Mouse (Mus musculus) CH12.LX (cell line): ENCODE data around the gene Trim41. TPM values are rescaled to one million over a fixed set of nuclear protein-coding genes. Genes with fewer than 3 reads are reported as not detected.

Source experiments
- DNase-seq: peaks from one replicate; pipeline ENCODE4 v3.0.0-alpha.2; 2013; ENCODE audit errors: extremely low read depth
- H3K27ac ChIP-seq: 2 replicates; pipeline ENCODE4 v1.5.1; 2012; ENCODE audit warnings: low read depth, mild to moderate bottlenecking, control low read depth, moderate library complexity; ENCODE audit not compliant: insufficient read depth
- H3K27me3 ChIP-seq: replicated peaks from 2 replicates; pipeline ENCODE3; 2012; ENCODE audit warnings: inconsistent platforms
- H3K36me3 ChIP-seq, 2 experiments: replicated peaks in 1 of 2; 2 replicates each; pipeline versions ENCODE3 to v1.6.1; 2012; ENCODE audit warnings: inconsistent platforms in 1 of 2, low read length in 1 of 2, mild to moderate bottlenecking in 1 of 2, mixed read lengths in 1 of 2, moderate library complexity in 1 of 2; ENCODE audit not compliant: control insufficient read depth in 1 of 2, insufficient read depth in 1 of 2
- H3K4me1 ChIP-seq, 2 experiments: 2 replicates each; pipeline ENCODE4 v1.6.1; 2012; ENCODE audit warnings: inconsistent platforms in 1 of 2, moderate library complexity in 1 of 2; ENCODE audit not compliant: insufficient read depth in 2 of 2, control insufficient read depth in 1 of 2
- H3K4me2 ChIP-seq: 2 replicates; pipeline ENCODE4 v1.6.1; 2012; ENCODE audit warnings: low read depth, mild to moderate bottlenecking, control low read depth; ENCODE audit not compliant: poor library complexity, insufficient read depth, severe bottlenecking
- H3K4me3 ChIP-seq, 3 experiments: fragments of 150-350 bp in 1 of 3; sonication (generic) in 1 of 3; replicated peaks in 1 of 3; 2 replicates each; pipeline versions ENCODE3 to v1.5.1; 2011 to 2012; ENCODE audit warnings: low read depth in 2 of 3, low read length in 2 of 3, mild to moderate bottlenecking in 2 of 3, moderate library complexity in 2 of 3, control low read depth in 1 of 3, improper control_type of control experiment in 1 of 3, inconsistent platforms in 1 of 3, mixed read lengths in 1 of 3; ENCODE audit not compliant: poor library complexity in 1 of 3
- H3K79me2 ChIP-seq: replicated peaks from 2 replicates; pipeline ENCODE4 v1.6.1; 2012; ENCODE audit warnings: mild to moderate bottlenecking, moderate library complexity; ENCODE audit not compliant: control insufficient read depth, poor library complexity, insufficient read depth, severe bottlenecking; ENCODE audit errors: extremely low read depth
- H3K9ac ChIP-seq: 2 replicates; pipeline ENCODE4 v1.6.1; 2012; ENCODE audit warnings: low read depth, mild to moderate bottlenecking, control low read depth, moderate library complexity; ENCODE audit not compliant: insufficient read depth
- H3K9me3 ChIP-seq: replicated peaks from 2 replicates; pipeline ENCODE3; 2012; ENCODE audit warnings: low read length, inconsistent platforms, mixed read lengths
- BHLHE40 ChIP-seq: IDR thresholded peaks from 2 replicates; pipeline ENCODE4 v1.6.1; 2011; ENCODE audit warnings: mild to moderate bottlenecking, low read depth, low read length, improper control_type of control experiment
- CHD1 ChIP-seq: IDR thresholded peaks from 2 replicates; pipeline ENCODE4 v1.6.1; 2012; ENCODE audit warnings: low read depth, low read length, improper control_type of control experiment, inconsistent platforms
- CHD2 ChIP-seq: IDR thresholded peaks from 2 replicates; pipeline ENCODE4 v1.6.1; 2011; ENCODE audit warnings: low read length, improper control_type of control experiment
- E2F4 ChIP-seq: IDR thresholded peaks from 2 replicates; pipeline ENCODE4 v1.6.1; 2011; ENCODE audit warnings: low read depth, low read length, improper control_type of control experiment; ENCODE audit not compliant: insufficient replicate concordance
- ELF1 ChIP-seq: IDR thresholded peaks from 2 replicates; pipeline ENCODE4 v1.6.1; 2014; ENCODE audit warnings: low read depth, mild to moderate bottlenecking, inconsistent platforms, low read length, improper control_type of control experiment
- EP300 ChIP-seq: IDR thresholded peaks from 2 replicates; pipeline ENCODE4 v1.6.1; 2011; ENCODE audit warnings: low read length, improper control_type of control experiment
- ETS1 ChIP-seq: conservative IDR thresholded peaks from 2 replicates; pipeline ENCODE4 v1.6.1; 2012; ENCODE audit warnings: low read depth, mild to moderate bottlenecking, inconsistent platforms, low read length, improper control_type of control experiment, moderate library complexity
- HCFC1 ChIP-seq: IDR thresholded peaks from 2 replicates; pipeline ENCODE4 v1.6.1; 2012; ENCODE audit warnings: low read depth, mild to moderate bottlenecking, inconsistent platforms, low read length, improper control_type of control experiment
- IRF4 ChIP-seq: IDR thresholded peaks from 2 replicates; pipeline ENCODE4 v1.6.1; 2014; ENCODE audit warnings: low read depth, mild to moderate bottlenecking, inconsistent platforms, low read length, improper control_type of control experiment
- JUN ChIP-seq: IDR thresholded peaks from 2 replicates; pipeline ENCODE4 v1.6.1; 2011; ENCODE audit warnings: low read depth, mild to moderate bottlenecking, low read length, improper control_type of control experiment, moderate library complexity; ENCODE audit not compliant: insufficient read depth
- JUND ChIP-seq: conservative IDR thresholded peaks from 2 replicates; pipeline ENCODE4 v1.6.1; 2011; ENCODE audit warnings: low read depth, low read length, improper control_type of control experiment
- MAFK ChIP-seq: IDR thresholded peaks from 2 replicates; pipeline ENCODE4 v1.6.1; 2011; ENCODE audit warnings: low read length, improper control_type of control experiment; ENCODE audit not compliant: insufficient replicate concordance
- MAX ChIP-seq: IDR thresholded peaks from 2 replicates; pipeline ENCODE4 v1.6.1; 2011; ENCODE audit warnings: low read length, improper control_type of control experiment
- MEF2A ChIP-seq: IDR thresholded peaks from 2 replicates; pipeline ENCODE4 v1.6.1; 2014; ENCODE audit warnings: low read depth, mild to moderate bottlenecking, inconsistent platforms, low read length, improper control_type of control experiment, borderline replicate concordance
- MXI1 ChIP-seq: IDR thresholded peaks from 2 replicates; pipeline ENCODE4 v1.6.1; 2011; ENCODE audit warnings: mild to moderate bottlenecking, low read depth, low read length, improper control_type of control experiment
- MYC ChIP-seq: IDR thresholded peaks from 2 replicates; pipeline ENCODE4 v1.6.1; 2011; ENCODE audit warnings: low read depth, mild to moderate bottlenecking, improper control_type of control experiment, low read length
- NRF1 ChIP-seq: IDR thresholded peaks from 2 replicates; pipeline ENCODE4 v1.6.1; 2014; ENCODE audit warnings: low read depth, mild to moderate bottlenecking, inconsistent platforms, low read length, improper control_type of control experiment, moderate library complexity
- PAX5 ChIP-seq: IDR thresholded peaks from 2 replicates; pipeline ENCODE4 v1.6.1; 2012; ENCODE audit warnings: low read length, inconsistent platforms, mixed read lengths
- POLR2A ChIP-seq: IDR thresholded peaks from 2 replicates; pipeline ENCODE4 v1.6.1; 2011; ENCODE audit warnings: low read depth, mild to moderate bottlenecking, improper control_type of control experiment, low read length
- POLR2AphosphoS2 ChIP-seq: IDR thresholded peaks from 2 replicates; pipeline ENCODE4 v1.6.1; 2011; ENCODE audit warnings: low read depth, low read length, improper control_type of control experiment
- RCOR1 ChIP-seq: conservative IDR thresholded peaks from 2 replicates; pipeline ENCODE4 v1.6.1; 2012; ENCODE audit warnings: low read depth, mild to moderate bottlenecking, inconsistent platforms, low read length, improper control_type of control experiment
- SIN3A ChIP-seq: IDR thresholded peaks from 2 replicates; pipeline ENCODE4 v1.6.1; 2012; ENCODE audit warnings: low read length, improper control_type of control experiment, inconsistent platforms
- TBP ChIP-seq: conservative IDR thresholded peaks from 2 replicates; pipeline ENCODE4 v1.6.1; 2011; ENCODE audit warnings: low read depth, low read length, improper control_type of control experiment
- TCF12 ChIP-seq: IDR thresholded peaks from 2 replicates; pipeline ENCODE4 v1.6.1; 2014; ENCODE audit warnings: low read depth, mild to moderate bottlenecking, inconsistent platforms, low read length, improper control_type of control experiment
- UBTF ChIP-seq: IDR thresholded peaks from 2 replicates; pipeline ENCODE4 v1.6.1; 2012; ENCODE audit warnings: low read depth, mild to moderate bottlenecking, inconsistent platforms, low read length, improper control_type of control experiment, moderate library complexity
- USF2 ChIP-seq: conservative IDR thresholded peaks from 2 replicates; pipeline ENCODE4 v1.6.1; 2011; ENCODE audit warnings: low read depth, low read length, improper control_type of control experiment
- ZC3H11A ChIP-seq: IDR thresholded peaks from 2 replicates; pipeline ENCODE4 v1.6.1; 2012; ENCODE audit warnings: low read depth, mild to moderate bottlenecking, inconsistent platforms, low read length, improper control_type of control experiment
- ZKSCAN1 ChIP-seq: IDR thresholded peaks from 2 replicates; pipeline ENCODE4 v1.6.1; 2012; ENCODE audit warnings: low read depth, inconsistent platforms, low read length, improper control_type of control experiment, borderline replicate concordance
- ZMIZ1 ChIP-seq: IDR thresholded peaks from 2 replicates; pipeline ENCODE4 v1.6.1; 2012; ENCODE audit warnings: low read depth, mild to moderate bottlenecking, inconsistent platforms, low read length, improper control_type of control experiment
- ZNF384 ChIP-seq: IDR thresholded peaks from 2 replicates; pipeline ENCODE4 v1.6.1; 2012; ENCODE audit warnings: low read depth, low read length, improper control_type of control experiment, inconsistent platforms
- dilution Hi-C: fragments of 300-500 bp; cut with MboI; formaldehyde crosslinking; loops from 2 replicates; pipeline ENCODE4 v1.14.3; 2020; ENCODE audit warnings: low sequenced_read_pairs; ENCODE audit not compliant: extremely low pct_unique_long_range_greater_than_20kb, extremely low pct_ligation_motif_present
- in situ Hi-C: fragments of 300-500 bp; cut with MboI; formaldehyde crosslinking; loops from 3 replicates; pipeline ENCODE4 v1.14.3; 2019; ENCODE audit warnings: low sequenced_read_pairs, low pct_ligation_motif_present, low pct_unique_long_range_greater_than_20kb, mixed read lengths
- polyA plus RNA-seq: library from polyadenylated mRNA; unstranded; fragments of >175 nt; gene quantifications from 2 replicates; pipeline ENCODE4 v1.2.1, GENCODE M21; 2012; ENCODE audit warnings: low read depth; ENCODE audit not compliant: insufficient read length
- total RNA-seq, 2 experiments: library from RNA; depleted of rRNA; stranded (reverse); fragments of 300-350 nt in 1 of 2; fragments of >200 nt in 1 of 2; gene quantifications; 2 replicates each; pipeline ENCODE4 v1.2.3; 2012 to 2014

Gene Trim41
- total and polyA plus RNA-seq, 3 experiments: 18.8 to 51.6 (median 36.0) TPM

- TF ChIP-seq POLR2A: peak; percentile 42; the same call in 1 of the 2 replicates
- peak; percentile 79 for TF ChIP-seq BHLHE40
- no peak; the same call in 1 of the 2 replicates for TF ChIP-seq CHD2
- TF ChIP-seq ZMIZ1: no peak
- TF ChIP-seq JUN: peak; percentile 76
- no peak for TF ChIP-seq UBTF
- peak; percentile 100 for TF ChIP-seq ETS1
- peak; percentile 93 for TF ChIP-seq EP300
- peak; percentile 76 for TF ChIP-seq ZNF384
- TF ChIP-seq TCF12: peak; percentile 76
- no peak for TF ChIP-seq ZC3H11A
- TF ChIP-seq MAX: no peak
- TF ChIP-seq HCFC1: peak; percentile 34; the same call in 1 of the 2 replicates
- no peak for TF ChIP-seq PAX5
- TF ChIP-seq IRF4: peak; percentile 97
- TF ChIP-seq JUND: peak; percentile 82
- 0 out of 2 replicates have a peak, but pooled peaks have one; percentile 5 for TF ChIP-seq MAFK
- no peak for TF ChIP-seq CHD1
- no peak for TF ChIP-seq ELF1
Measured at GRCm38 (mm10) chr11:48820308-48820674, 3.1 kb upstream of the Trim41 start (continued).

- peak overlapping the region; percentile 56 for H3K9ac ChIP-seq
- no peak overlapping the region for H3K4me3 ChIP-seq
- peak; percentile 84 for DNase-seq
- H3K27me3 ChIP-seq: peaks cover 6% of the 10 kb centered on the region
- peaks cover 5 to 11% of the 10 kb centered on the region in 2 experiments for H3K36me3 ChIP-seq
- H3K4me1 ChIP-seq: peaks cover 17 to 61% of the 10 kb centered on the region in 2 experiments
- H3K9me3 ChIP-seq: no peaks in the 10 kb centered on the region
- peak overlapping the region; percentile 67 for H3K4me2 ChIP-seq
- dilution Hi-C loops (no loop called here), in situ Hi-C loops (loop anchor here (5.0 kb wide), 1 partner anchor 33 kb away; no protein-coding TSS in a partner anchor)
- peak overlapping the region; percentile 84 for H3K27ac ChIP-seq
- H3K79me2 ChIP-seq: peaks cover 20% of the 10 kb centered on the region
- TF ChIP-seq E2F4: peak; percentile 53; the same call in 1 of the 2 replicates
- peak; percentile 63; the same call in 1 of the 2 replicates for TF ChIP-seq ELF1
- TF ChIP-seq MEF2A: peak; percentile 55; the same call in 1 of the 2 replicates
- peak; percentile 94 for TF ChIP-seq ZNF384
- peak; percentile 76 for TF ChIP-seq MYC
- TF ChIP-seq PAX5: no peak
- TF ChIP-seq HCFC1: peak; percentile 21; the same call in 1 of the 2 replicates
- 0 out of 2 replicates have a peak, but pooled peaks have one; percentile 29 for TF ChIP-seq BHLHE40
- TF ChIP-seq USF2: 0 out of 2 replicates have a peak, but pooled peaks have one; percentile 34
- TF ChIP-seq TBP: peak; percentile 97
- TF ChIP-seq CHD2: no peak
- 0 out of 2 replicates have a peak, but pooled peaks have one; percentile 13 for TF ChIP-seq EP300
- peak; percentile 97 for TF ChIP-seq MAFK
- no peak for TF ChIP-seq NRF1
- 0 out of 2 replicates have a peak, but pooled peaks have one; percentile 24 for TF ChIP-seq ETS1
- TF ChIP-seq ZKSCAN1: no peak; the same call in 1 of the 2 replicates
- TF ChIP-seq RCOR1: 0 out of 2 replicates have a peak, but pooled peaks have one; percentile 31
- no peak for TF ChIP-seq POLR2AphosphoS2
- peak; percentile 56; the same call in 1 of the 2 replicates for TF ChIP-seq MXI1
- TF ChIP-seq SIN3A: peak; percentile 67
- peak; percentile 32; the same call in 1 of the 2 replicates for TF ChIP-seq JUND
- peak; percentile 27; the same call in 1 of the 2 replicates for TF ChIP-seq JUN
- TF ChIP-seq, all 38 proteins: peak for 17
Measured at GRCm38 (mm10) chr11:48819614-48820307, 2.6 kb upstream of the Trim41 start.
